Mouse (Mus musculus): ENCODE results near the gene Nkx1-1.

DNA sequence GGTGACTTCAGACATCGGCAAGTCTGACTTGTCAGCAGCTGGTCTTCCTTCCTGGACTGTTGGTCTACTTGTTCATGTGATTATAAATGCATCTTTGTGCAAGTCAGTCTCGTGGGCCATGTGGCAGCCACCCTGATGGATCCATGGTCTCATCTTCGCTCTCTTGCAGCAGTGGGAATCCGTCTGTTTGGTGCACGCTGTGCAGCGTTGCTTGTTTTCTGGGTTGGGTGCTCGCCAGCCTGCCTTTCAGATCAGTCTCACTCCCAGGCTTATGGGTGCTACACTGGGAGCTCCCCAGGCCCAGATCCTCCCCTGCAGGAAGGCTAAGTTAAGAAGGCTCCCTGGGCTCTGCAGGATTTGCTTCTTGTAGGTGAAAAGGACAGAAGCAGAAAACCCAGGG lies 36.9 kb downstream of the Nkx1-1 start:
- TF ChIP-seq CTCF (IDR thresholded peaks at IDR 0.05; ENCODE audit: control insufficient read depth, insufficient read depth, insufficient read length): no peak
- no peak for TF ChIP-seq MYOD1 (IDR thresholded peaks at IDR 0.05; ENCODE audit: control insufficient read depth, insufficient read length, low read depth)

Data from C2C12 (cell line).